Mouse (Mus musculus) CD4-positive, CD25-positive, alpha-beta regulatory T cell, adult 4 months (primary cell): ENCODE results near the gene Olfr1254. TPM values are rescaled to one million over a fixed set of nuclear protein-coding genes. Genes with fewer than 3 reads are reported as not detected.

Source experiments
- ATAC-seq: one replicate; pipeline ENCODE4 v1.8.0; 2017
- polyA plus RNA-seq, 2 experiments: library from polyadenylated mRNA; unstranded; fragments of 100-300 nt; shearing (Covaris generic); gene quantifications; one replicate each; pipeline ENCODE4 v1.2.1; 2017

The Olfr1254 gene
- polyA plus RNA-seq: not detected

- no peak for ATAC-seq
Observed at GRCm38 (mm10) chr2:89793519-89793918, at the start of gene Olfr1254. Gene Olfr1254 (minus strand): TSS chr2:89793619.

GRCm38 (mm10) chr2:89841455-89841854, 48.0 kb upstream of the Olfr1254 start, which contains the start of gene Olfr1256:
Gene Olfr1256 (minus strand): TSS chr2:89841555.
- ATAC-seq: no peak

DNA sequence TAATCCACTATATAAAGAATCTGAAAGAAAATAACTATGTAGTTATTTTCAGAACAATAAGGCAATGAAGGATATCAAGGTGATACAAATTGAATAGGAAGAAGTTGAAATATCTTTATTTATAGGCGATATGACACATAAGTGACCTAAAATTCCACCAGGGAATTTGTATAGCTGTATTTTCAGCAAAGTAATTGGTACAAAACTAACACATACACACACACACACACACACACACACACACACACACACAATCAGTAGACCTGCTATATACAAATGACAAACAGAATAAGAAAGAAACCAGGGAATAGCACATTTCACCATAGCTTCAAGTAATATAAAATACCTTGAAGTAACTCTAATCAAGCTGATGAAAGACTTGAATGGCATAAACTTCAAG, 26.8 kb upstream of the Olfr1254 start:
- no peak for ATAC-seq

DNA sequence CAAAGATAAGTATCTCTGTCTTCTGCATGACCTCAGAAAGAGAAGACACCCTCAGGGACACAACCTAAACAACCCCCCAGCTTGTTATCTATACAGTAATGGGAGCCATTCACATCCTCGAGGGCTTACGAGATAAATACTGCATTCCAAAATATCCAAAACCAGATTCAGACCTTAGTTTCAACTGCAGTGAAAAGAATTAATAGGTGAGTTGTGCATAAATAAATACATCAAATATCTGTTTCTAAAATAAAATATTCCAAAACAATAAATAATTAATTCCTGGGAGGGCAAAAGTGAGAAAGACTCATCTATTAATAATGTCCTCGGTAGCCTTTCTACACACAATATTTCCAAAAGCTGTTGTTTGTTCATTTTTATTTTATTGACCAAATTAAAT, 18.3 kb upstream of the Olfr1254 start, which contains the start of gene Olfr1255:
Gene Olfr1255, plus strand, starts transcription at position 301 of the 400 bp plus-strand sequence.
- no peak for ATAC-seq

- no peak for ATAC-seq
Observed at GRCm38 (mm10) chr2:89810751-89811150, 17.3 kb upstream of the Olfr1254 start.

DNA sequence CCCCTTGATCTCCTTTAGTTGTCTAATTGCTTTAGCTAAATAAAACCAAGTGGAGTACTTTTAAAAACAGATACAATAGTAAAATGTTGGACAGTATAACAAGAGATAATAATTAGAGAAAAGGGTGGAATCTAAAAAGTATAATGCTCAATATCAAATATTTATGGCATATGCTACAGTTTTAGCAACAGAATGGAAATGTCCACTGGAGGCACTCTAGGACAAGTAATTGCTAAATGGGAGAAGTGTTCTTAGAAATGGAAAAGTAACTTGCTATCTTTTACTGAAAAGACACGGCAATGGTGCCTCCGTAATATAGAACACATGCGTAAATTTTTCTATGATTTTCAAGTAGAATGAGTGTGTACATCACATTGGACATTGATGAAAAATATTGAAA, 6.2 kb upstream of the Olfr1254 start:
- ATAC-seq: no peak

- no peak for ATAC-seq
Observed at GRCm38 (mm10) chr2:89756990-89757389, 36.4 kb downstream of the Olfr1254 start, which contains the start of gene Olfr1253. Gene Olfr1253 (minus strand): TSS chr2:89757090.

Other genes starting within 250 kb of the Olfr1254 start
- gene Olfr1245, start 215.2 kb downstream of the Olfr1254 start, polyA plus RNA-seq: under 1 TPM in 1 of 2 experiments, not detected in 1; 0.23 TPM
- gene Olfr1246, start 200.5 kb downstream of the Olfr1254 start, polyA plus RNA-seq: not detected
- under 1 TPM in 1 of 2 experiments, not detected in 1; 0.05 TPM for gene Olfr1247, start 179.5 kb downstream of the Olfr1254 start, polyA plus RNA-seq
- gene Olfr1248, start 175.4 kb downstream of the Olfr1254 start, polyA plus RNA-seq: not detected
- gene Olfr1249, start 158.6 kb downstream of the Olfr1254 start, polyA plus RNA-seq: not detected
- gene Olfr1250, start 132.2 kb downstream of the Olfr1254 start, polyA plus RNA-seq: not detected
- not detected for gene Olfr1251, start 121.7 kb downstream of the Olfr1254 start, polyA plus RNA-seq
- not detected for gene Olfr1252, start 68.6 kb downstream of the Olfr1254 start, polyA plus RNA-seq
- under 1 TPM in 1 of 2 experiments, not detected in 1; 0.34 TPM for gene Olfr1253, start 36.5 kb downstream of the Olfr1254 start, polyA plus RNA-seq
- gene Olfr1255, start 18.4 kb upstream of the Olfr1254 start, polyA plus RNA-seq: not detected
- not detected for gene Olfr1256, start 47.9 kb upstream of the Olfr1254 start, polyA plus RNA-seq
- not detected for gene Olfr48, start 54.6 kb upstream of the Olfr1254 start, polyA plus RNA-seq
- not detected for gene Olfr1257, start 84.8 kb upstream of the Olfr1254 start, polyA plus RNA-seq
- gene Olfr1258, start 133.7 kb upstream of the Olfr1254 start, polyA plus RNA-seq: under 1 TPM in 1 of 2 experiments, not detected in 1; 0.09 TPM
- not detected for gene Olfr1259, start 155.0 kb upstream of the Olfr1254 start, polyA plus RNA-seq
- gene Olfr1260, start 180.7 kb upstream of the Olfr1254 start, polyA plus RNA-seq: not detected
- gene Olfr1261, start 197.6 kb upstream of the Olfr1254 start, polyA plus RNA-seq: not detected
- gene Olfr1262, start 206.5 kb upstream of the Olfr1254 start, polyA plus RNA-seq: not detected
- gene Olfr1263, start 218.5 kb upstream of the Olfr1254 start, polyA plus RNA-seq: not detected
- not detected for gene Olfr1264, start 232.0 kb upstream of the Olfr1254 start, polyA plus RNA-seq
- gene Olfr1265, start 241.7 kb upstream of the Olfr1254 start, polyA plus RNA-seq: not detected